Mouse (Mus musculus): Measurements from ENCODE around the gene Rbbp8nl. TPM values are rescaled to one million over a fixed set of nuclear protein-coding genes. Genes with fewer than 3 reads are reported as not detected.
A peak's percentile ranks its signal among the peaks of the same experiment; 100 is the strongest.
"Not testable (repeated sequence)": the region's sequence is repeated elsewhere in the genome, so short reads cannot be mapped to it uniquely, and the experiment has no call there.

The Rbbp8nl gene
- polyA plus RNA-seq, 1 experiment = not detected

GRCm38 (mm10) chr2:180267955-180268354, 21.7 kb downstream of the Rbbp8nl start:
- H3K4me3 ChIP-seq (ENCODE audit: insufficient read depth, poor library complexity, severe bottlenecking) = no peak overlapping the region
- H3K79me2 ChIP-seq (ENCODE audit: control insufficient read depth, insufficient read depth) = peaks cover 12% of the 10 kb centered on the region
- no peaks in the 10 kb centered on the region for H3K79me3 ChIP-seq (ENCODE audit: low read depth)
- H3ac ChIP-seq (ENCODE audit: control insufficient read depth, insufficient read length, low read depth) = no peak overlapping the region
- no peaks in the 10 kb centered on the region for H3K27me3 ChIP-seq (ENCODE audit: control insufficient read depth, insufficient read depth, insufficient read length)
- peaks cover 3% of the 10 kb centered on the region for H3K36me3 ChIP-seq (ENCODE audit: control insufficient read depth, insufficient read depth)
- no peak for TF ChIP-seq CTCF (IDR thresholded peaks at IDR 0.05; ENCODE audit: control insufficient read depth, insufficient read depth, insufficient read length)
- no peak for TF ChIP-seq USF1 (IDR thresholded peaks at IDR 0.05; ENCODE audit: low read depth)
- no peak for TF ChIP-seq MYOD1 (IDR thresholded peaks at IDR 0.05; ENCODE audit: control insufficient read depth, insufficient read length, low read depth)
- no peak for TF ChIP-seq CEBPB (IDR thresholded peaks at IDR 0.05; ENCODE audit: low read depth)
- TF ChIP-seq MAX (IDR thresholded peaks at IDR 0.05) = no peak

GRCm38 (mm10) chr2:180262891-180263290, 26.8 kb downstream of the Rbbp8nl start:
- peaks cover 40% of the 10 kb centered on the region for H3K36me3 ChIP-seq (ENCODE audit: control insufficient read depth, insufficient read depth)
- no peak overlapping the region for H3ac ChIP-seq (ENCODE audit: control insufficient read depth, insufficient read length, low read depth)
- no peak overlapping the region for H3K4me3 ChIP-seq (ENCODE audit: insufficient read depth, poor library complexity, severe bottlenecking)
- TF ChIP-seq MAX (IDR thresholded peaks at IDR 0.05) (no peak), CEBPB (IDR thresholded peaks at IDR 0.05; ENCODE audit: low read depth) (no peak), USF1 (IDR thresholded peaks at IDR 0.05; ENCODE audit: low read depth) (no peak), MYOG (IDR thresholded peaks at IDR 0.05; ENCODE audit: control insufficient read depth, extremely low read depth, insufficient read length) (no peak), MYOD1 (IDR thresholded peaks at IDR 0.05; ENCODE audit: control insufficient read depth, insufficient read length, low read depth) (no peak), FOSL1 (IDR thresholded peaks at IDR 0.05; ENCODE audit: insufficient read depth, low read length, poor library complexity, severe bottlenecking) (no peak), CTCF (IDR thresholded peaks at IDR 0.05; ENCODE audit: control insufficient read depth, insufficient read depth, insufficient read length) (no peak)
- H3K79me3 ChIP-seq (ENCODE audit: low read depth) = peaks cover 14% of the 10 kb centered on the region
- H3K79me2 ChIP-seq (ENCODE audit: control insufficient read depth, insufficient read depth) = peaks cover 19% of the 10 kb centered on the region
- no peaks in the 10 kb centered on the region for H3K27me3 ChIP-seq (ENCODE audit: control insufficient read depth, insufficient read depth, insufficient read length)

- no peak overlapping the region for H3K4me3 ChIP-seq (ENCODE audit: insufficient read depth, poor library complexity, severe bottlenecking)
- peaks cover 23% of the 10 kb centered on the region for H3K79me2 ChIP-seq (ENCODE audit: control insufficient read depth, insufficient read depth)
- H3K27me3 ChIP-seq (ENCODE audit: control insufficient read depth, insufficient read depth, insufficient read length) = no peaks in the 10 kb centered on the region
- H3ac ChIP-seq (ENCODE audit: control insufficient read depth, insufficient read length, low read depth) = no peak overlapping the region
- peaks cover 44% of the 10 kb centered on the region for H3K36me3 ChIP-seq (ENCODE audit: control insufficient read depth, insufficient read depth)
- H3K79me3 ChIP-seq (ENCODE audit: low read depth) = peaks cover 18% of the 10 kb centered on the region
- TF ChIP-seq CTCF (IDR thresholded peaks at IDR 0.05; ENCODE audit: control insufficient read depth, insufficient read depth, insufficient read length) = no peak
- TF ChIP-seq FOSL1 (IDR thresholded peaks at IDR 0.05; ENCODE audit: insufficient read depth, low read length, poor library complexity, severe bottlenecking) = no peak
- no peak for TF ChIP-seq MYOD1 (IDR thresholded peaks at IDR 0.05; ENCODE audit: control insufficient read depth, insufficient read length, low read depth)
- no peak for TF ChIP-seq MYOG (IDR thresholded peaks at IDR 0.05; ENCODE audit: control insufficient read depth, extremely low read depth, insufficient read length)
Measured at GRCm38 (mm10) chr2:180262441-180262840, 27.2 kb downstream of the Rbbp8nl start.

- peaks cover 44% of the 10 kb centered on the region for H3K36me3 ChIP-seq (ENCODE audit: control insufficient read depth, insufficient read depth)
- no peak for TF ChIP-seq MAX (IDR thresholded peaks at IDR 0.05)
- TF ChIP-seq CEBPB (IDR thresholded peaks at IDR 0.05; ENCODE audit: low read depth) = no peak
- TF ChIP-seq CTCF (IDR thresholded peaks at IDR 0.05; ENCODE audit: control insufficient read depth, insufficient read depth, insufficient read length) = no peak
- TF ChIP-seq MYOD1 (IDR thresholded peaks at IDR 0.05; ENCODE audit: control insufficient read depth, insufficient read length, low read depth) = no peak
- no peak for TF ChIP-seq MYOG (IDR thresholded peaks at IDR 0.05; ENCODE audit: control insufficient read depth, extremely low read depth, insufficient read length)
- no peak for TF ChIP-seq USF1 (IDR thresholded peaks at IDR 0.05; ENCODE audit: low read depth)
- no peak for TF ChIP-seq FOSL1 (IDR thresholded peaks at IDR 0.05; ENCODE audit: insufficient read depth, low read length, poor library complexity, severe bottlenecking)
- no peak overlapping the region for H3K4me3 ChIP-seq (ENCODE audit: insufficient read depth, poor library complexity, severe bottlenecking)
- H3K79me3 ChIP-seq (ENCODE audit: low read depth) = peaks cover 20% of the 10 kb centered on the region
- no peak overlapping the region for H3ac ChIP-seq (ENCODE audit: control insufficient read depth, insufficient read length, low read depth)
- peaks cover 26% of the 10 kb centered on the region for H3K79me2 ChIP-seq (ENCODE audit: control insufficient read depth, insufficient read depth)
- no peaks in the 10 kb centered on the region for H3K27me3 ChIP-seq (ENCODE audit: control insufficient read depth, insufficient read depth, insufficient read length)
Measured at GRCm38 (mm10) chr2:180261901-180262300, 27.8 kb downstream of the Rbbp8nl start.

- Histone ChIP-seq H3K79me3 (ENCODE audit: low read depth) (peaks cover 23% of the 10 kb centered on the region), H3K27me3 (ENCODE audit: control insufficient read depth, insufficient read depth, insufficient read length) (no peaks in the 10 kb centered on the region), H3K36me3 (ENCODE audit: control insufficient read depth, insufficient read depth) (peaks cover 44% of the 10 kb centered on the region), H3ac (ENCODE audit: control insufficient read depth, insufficient read length, low read depth) (no peak overlapping the region), H3K4me3 (ENCODE audit: insufficient read depth, poor library complexity, severe bottlenecking) (no peak overlapping the region), H3K79me2 (ENCODE audit: control insufficient read depth, insufficient read depth) (peaks cover 34% of the 10 kb centered on the region)
- TF ChIP-seq CTCF (IDR thresholded peaks at IDR 0.05; ENCODE audit: control insufficient read depth, insufficient read depth, insufficient read length) (no peak), MYOG (IDR thresholded peaks at IDR 0.05; ENCODE audit: control insufficient read depth, extremely low read depth, insufficient read length) (no peak), FOSL1 (IDR thresholded peaks at IDR 0.05; ENCODE audit: insufficient read depth, low read length, poor library complexity, severe bottlenecking) (no peak), CEBPB (IDR thresholded peaks at IDR 0.05; ENCODE audit: low read depth) (no peak), USF1 (IDR thresholded peaks at IDR 0.05; ENCODE audit: low read depth) (no peak), MAX (IDR thresholded peaks at IDR 0.05) (no peak), MYOD1 (IDR thresholded peaks at IDR 0.05; ENCODE audit: control insufficient read depth, insufficient read length, low read depth) (no peak)
Measured at GRCm38 (mm10) chr2:180260610-180261480, 28.8 kb downstream of the Rbbp8nl start.

- Histone ChIP-seq H3K79me2 (ENCODE audit: control insufficient read depth, insufficient read depth) (peaks cover 42% of the 10 kb centered on the region), H3K36me3 (ENCODE audit: control insufficient read depth, insufficient read depth) (peaks cover 44% of the 10 kb centered on the region), H3K79me3 (ENCODE audit: low read depth) (peaks cover 24% of the 10 kb centered on the region)
- H3ac ChIP-seq (ENCODE audit: control insufficient read depth, insufficient read length, low read depth); H3K4me3 ChIP-seq (ENCODE audit: insufficient read depth, poor library complexity, severe bottlenecking); H3K27me3 ChIP-seq (ENCODE audit: control insufficient read depth, insufficient read depth, insufficient read length): not testable (repeated sequence)
Measured at GRCm38 (mm10) chr2:180259826-180260609, 29.7 kb downstream of the Rbbp8nl start.

- Histone ChIP-seq H3K36me3 (ENCODE audit: control insufficient read depth, insufficient read depth) (peaks cover 44% of the 10 kb centered on the region), H3K79me3 (ENCODE audit: low read depth) (peaks cover 24% of the 10 kb centered on the region), H3K79me2 (ENCODE audit: control insufficient read depth, insufficient read depth) (peaks cover 42% of the 10 kb centered on the region), H3ac (ENCODE audit: control insufficient read depth, insufficient read length, low read depth) (peak overlapping the region; percentile 37)
- H3K4me3 ChIP-seq (ENCODE audit: insufficient read depth, poor library complexity, severe bottlenecking); H3K27me3 ChIP-seq (ENCODE audit: control insufficient read depth, insufficient read depth, insufficient read length): not testable (repeated sequence)
Measured at GRCm38 (mm10) chr2:180258951-180259484, 30.7 kb downstream of the Rbbp8nl start.
